Mouse (Mus musculus): ENCODE results near the gene Atrn. TPM values are rescaled to one million over a fixed set of nuclear protein-coding genes. Genes with fewer than 3 reads are reported as not detected.

Atrn gene
- polyA plus RNA-seq, 1 experiment from 2014 or later, result 6.3 TPM

GRCm38 (mm10) chr2:130932865-130933264 lies 26.6 kb downstream of the Atrn start:
- Histone ChIP-seq H3K27ac (ENCODE audit: low read length) (no peak overlapping the region), H3K36me3 (ENCODE audit: insufficient read depth, low read length) (no peaks in the 10 kb centered on the region), H3K4me2 (replicated peaks; ENCODE audit: low read depth, low read length) (no peak overlapping the region), H3K9me3 (ENCODE audit: low read length) (no peaks in the 10 kb centered on the region), H3K4me1 (ENCODE audit: insufficient read depth, low read length) (no peaks in the 10 kb centered on the region), H3K27me3 (ENCODE audit: insufficient read depth, low read length) (no peaks in the 10 kb centered on the region), H3K4me3 (ENCODE audit: low read length) (no peak overlapping the region), H3K9ac (replicated peaks; ENCODE audit: low read length) (no peak overlapping the region)
- no peak for ATAC-seq (ENCODE audit: low FRiP score, low TSS enrichment)
- WGBS, result 88% methylated on average over 12 of the region's 12 CpGs

- H3K9me3 ChIP-seq (ENCODE audit: low read length), result no peaks in the 10 kb centered on the region
- H3K4me3 ChIP-seq (ENCODE audit: low read length), result no peak overlapping the region
- no peaks in the 10 kb centered on the region for H3K27me3 ChIP-seq (ENCODE audit: insufficient read depth, low read length)
- WGBS, result 68% methylated on average over 2 of the region's 2 CpGs
- H3K27ac ChIP-seq (ENCODE audit: low read length), result no peak overlapping the region
- H3K36me3 ChIP-seq (ENCODE audit: insufficient read depth, low read length), result 0 out of 2 replicates have a peak, but pooled peaks cover 4% of the 10 kb centered on the region
- no peak overlapping the region for H3K4me2 ChIP-seq (replicated peaks; ENCODE audit: low read depth, low read length)
- no peak overlapping the region for H3K9ac ChIP-seq (replicated peaks; ENCODE audit: low read length)
- H3K4me1 ChIP-seq (ENCODE audit: insufficient read depth, low read length), result no peaks in the 10 kb centered on the region
- no peak for ATAC-seq (ENCODE audit: low FRiP score, low TSS enrichment)
These were observed 43.5 kb downstream of the Atrn start for GRCm38 (mm10) chr2:130949781-130950180.

GRCm38 (mm10) chr2:130950548-130950947 lies 44.3 kb downstream of the Atrn start:
- Histone ChIP-seq H3K4me3 (ENCODE audit: low read length) (no peak overlapping the region), H3K27ac (ENCODE audit: low read length) (no peak overlapping the region), H3K4me2 (replicated peaks; ENCODE audit: low read depth, low read length) (no peak overlapping the region), H3K27me3 (ENCODE audit: insufficient read depth, low read length) (no peaks in the 10 kb centered on the region), H3K9me3 (ENCODE audit: low read length) (no peaks in the 10 kb centered on the region), H3K9ac (replicated peaks; ENCODE audit: low read length) (no peak overlapping the region), H3K36me3 (ENCODE audit: insufficient read depth, low read length) (0 out of 2 replicates have a peak, but pooled peaks cover 4% of the 10 kb centered on the region), H3K4me1 (ENCODE audit: insufficient read depth, low read length) (no peaks in the 10 kb centered on the region)
- 4% methylated on average over 1 of the region's 1 CpGs for WGBS
- no peak for ATAC-seq (ENCODE audit: low FRiP score, low TSS enrichment)

GRCm38 (mm10) chr2:130958906-130959305 lies 52.6 kb downstream of the Atrn start:
- Histone ChIP-seq H3K4me3 (ENCODE audit: low read length) (no peak overlapping the region), H3K9me3 (ENCODE audit: low read length) (no peaks in the 10 kb centered on the region), H3K4me2 (replicated peaks; ENCODE audit: low read depth, low read length) (no peak overlapping the region), H3K27me3 (ENCODE audit: insufficient read depth, low read length) (no peaks in the 10 kb centered on the region), H3K27ac (ENCODE audit: low read length) (no peak overlapping the region), H3K36me3 (ENCODE audit: insufficient read depth, low read length) (peaks cover 4% of the 10 kb centered on the region; the same call in 1 of the 2 replicates), H3K4me1 (ENCODE audit: insufficient read depth, low read length) (no peaks in the 10 kb centered on the region), H3K9ac (replicated peaks; ENCODE audit: low read length) (no peak overlapping the region)
- ATAC-seq (ENCODE audit: low FRiP score, low TSS enrichment), result no peak
- WGBS, result 49% methylated on average over 2 of the region's 2 CpGs

GRCm38 (mm10) chr2:130961851-130962250 lies 55.6 kb downstream of the Atrn start:
- no peaks in the 10 kb centered on the region for H3K9me3 ChIP-seq (ENCODE audit: low read length)
- no peak overlapping the region for H3K9ac ChIP-seq (replicated peaks; ENCODE audit: low read length)
- no peak overlapping the region for H3K4me2 ChIP-seq (replicated peaks; ENCODE audit: low read depth, low read length)
- no peaks in the 10 kb centered on the region for H3K27me3 ChIP-seq (ENCODE audit: insufficient read depth, low read length)
- H3K4me1 ChIP-seq (ENCODE audit: insufficient read depth, low read length), result no peaks in the 10 kb centered on the region
- peaks cover 4% of the 10 kb centered on the region; the same call in 1 of the 2 replicates for H3K36me3 ChIP-seq (ENCODE audit: insufficient read depth, low read length)
- H3K27ac ChIP-seq (ENCODE audit: low read length), result no peak overlapping the region
- ATAC-seq (ENCODE audit: low FRiP score, low TSS enrichment), result no peak
- no peak overlapping the region for H3K4me3 ChIP-seq (ENCODE audit: low read length)

GRCm38 (mm10) chr2:130965042-130965441 lies 58.7 kb downstream of the Atrn start:
- no peaks in the 10 kb centered on the region for H3K9me3 ChIP-seq (ENCODE audit: low read length)
- WGBS, result 88% methylated on average over 1 of the region's 1 CpGs
- H3K4me3 ChIP-seq (ENCODE audit: low read length), result no peak overlapping the region
- ATAC-seq (ENCODE audit: low FRiP score, low TSS enrichment), result no peak
- H3K4me1 ChIP-seq (ENCODE audit: insufficient read depth, low read length), result no peaks in the 10 kb centered on the region
- no peaks in the 10 kb centered on the region for H3K36me3 ChIP-seq (ENCODE audit: insufficient read depth, low read length)
- no peak overlapping the region for H3K4me2 ChIP-seq (replicated peaks; ENCODE audit: low read depth, low read length)
- no peak overlapping the region for H3K27ac ChIP-seq (ENCODE audit: low read length)
- no peaks in the 10 kb centered on the region for H3K27me3 ChIP-seq (ENCODE audit: insufficient read depth, low read length)
- no peak overlapping the region for H3K9ac ChIP-seq (replicated peaks; ENCODE audit: low read length)

GRCm38 (mm10) chr2:130971030-130971429 lies 64.7 kb downstream of the Atrn start:
- no peak for ATAC-seq (ENCODE audit: low FRiP score, low TSS enrichment)
- no peak overlapping the region for H3K4me2 ChIP-seq (replicated peaks; ENCODE audit: low read depth, low read length)
- H3K36me3 ChIP-seq (ENCODE audit: insufficient read depth, low read length), result peaks cover 18% of the 10 kb centered on the region; the same call in 1 of the 2 replicates
- H3K27me3 ChIP-seq (ENCODE audit: insufficient read depth, low read length), result no peaks in the 10 kb centered on the region
- H3K9ac ChIP-seq (replicated peaks; ENCODE audit: low read length), result no peak overlapping the region
- H3K4me1 ChIP-seq (ENCODE audit: insufficient read depth, low read length), result no peaks in the 10 kb centered on the region
- H3K4me3 ChIP-seq (ENCODE audit: low read length), result no peak overlapping the region
- WGBS, result 86% methylated on average over 4 of the region's 4 CpGs
- H3K27ac ChIP-seq (ENCODE audit: low read length), result no peak overlapping the region
- H3K9me3 ChIP-seq (ENCODE audit: low read length), result no peaks in the 10 kb centered on the region

GRCm38 (mm10) chr2:130972386-130972785 lies 66.1 kb downstream of the Atrn start:
- Histone ChIP-seq H3K4me2 (replicated peaks; ENCODE audit: low read depth, low read length) (no peak overlapping the region), H3K36me3 (ENCODE audit: insufficient read depth, low read length) (peaks cover 18% of the 10 kb centered on the region; the same call in 1 of the 2 replicates), H3K4me1 (ENCODE audit: insufficient read depth, low read length) (no peaks in the 10 kb centered on the region), H3K27me3 (ENCODE audit: insufficient read depth, low read length) (no peaks in the 10 kb centered on the region), H3K9ac (replicated peaks; ENCODE audit: low read length) (no peak overlapping the region), H3K9me3 (ENCODE audit: low read length) (no peaks in the 10 kb centered on the region), H3K27ac (ENCODE audit: low read length) (no peak overlapping the region), H3K4me3 (ENCODE audit: low read length) (no peak overlapping the region)
- no peak for ATAC-seq (ENCODE audit: low FRiP score, low TSS enrichment)
- 95% methylated on average over 4 of the region's 4 CpGs for WGBS

GRCm38 (mm10) chr2:130974928-130975327 lies 68.6 kb downstream of the Atrn start:
- WGBS, result 85% methylated on average over 1 of the region's 1 CpGs
- Histone ChIP-seq H3K27ac (ENCODE audit: low read length) (no peak overlapping the region), H3K9me3 (ENCODE audit: low read length) (no peaks in the 10 kb centered on the region), H3K4me2 (replicated peaks; ENCODE audit: low read depth, low read length) (no peak overlapping the region), H3K9ac (replicated peaks; ENCODE audit: low read length) (no peak overlapping the region), H3K4me3 (ENCODE audit: low read length) (no peak overlapping the region), H3K4me1 (ENCODE audit: insufficient read depth, low read length) (no peaks in the 10 kb centered on the region), H3K36me3 (ENCODE audit: insufficient read depth, low read length) (peaks cover 23% of the 10 kb centered on the region; the same call in 1 of the 2 replicates), H3K27me3 (ENCODE audit: insufficient read depth, low read length) (no peaks in the 10 kb centered on the region)
- ATAC-seq (ENCODE audit: low FRiP score, low TSS enrichment), result no peak

GRCm38 (mm10) chr2:130977589-130977988 lies 71.3 kb downstream of the Atrn start:
- Histone ChIP-seq H3K27ac (ENCODE audit: low read length) (no peak overlapping the region), H3K9me3 (ENCODE audit: low read length) (no peaks in the 10 kb centered on the region), H3K4me2 (replicated peaks; ENCODE audit: low read depth, low read length) (no peak overlapping the region), H3K27me3 (ENCODE audit: insufficient read depth, low read length) (no peaks in the 10 kb centered on the region), H3K36me3 (ENCODE audit: insufficient read depth, low read length) (peaks cover 25% of the 10 kb centered on the region; the same call in 1 of the 2 replicates), H3K9ac (replicated peaks; ENCODE audit: low read length) (no peak overlapping the region), H3K4me3 (ENCODE audit: low read length) (no peak overlapping the region), H3K4me1 (ENCODE audit: insufficient read depth, low read length) (no peaks in the 10 kb centered on the region)
- ATAC-seq (ENCODE audit: low FRiP score, low TSS enrichment), result no peak

Data from kidney, embryonic 16.5 days (tissue).